Mouse (Mus musculus) cortical plate, adult 2 months (tissue): ENCODE results near the gene Zfp523.

ENCODE experiments used
- CTCF ChIP-seq: fragments of 200-500 bp; IDR thresholded peaks from 2 replicates; pipeline ENCODE4 v1.5.1; 2011; ENCODE audit warnings: mild to moderate bottlenecking, control low read depth, low read length; ENCODE audit not compliant: insufficient read depth; ENCODE audit errors: extremely low read depth
- POLR2A ChIP-seq: fragments of 200-500 bp; IDR thresholded peaks from 2 replicates; pipeline ENCODE4 v1.6.1; 2011; ENCODE audit warnings: mild to moderate bottlenecking, low read length, control low read depth; ENCODE audit not compliant: insufficient read depth; ENCODE audit errors: extremely low read depth

DNA sequence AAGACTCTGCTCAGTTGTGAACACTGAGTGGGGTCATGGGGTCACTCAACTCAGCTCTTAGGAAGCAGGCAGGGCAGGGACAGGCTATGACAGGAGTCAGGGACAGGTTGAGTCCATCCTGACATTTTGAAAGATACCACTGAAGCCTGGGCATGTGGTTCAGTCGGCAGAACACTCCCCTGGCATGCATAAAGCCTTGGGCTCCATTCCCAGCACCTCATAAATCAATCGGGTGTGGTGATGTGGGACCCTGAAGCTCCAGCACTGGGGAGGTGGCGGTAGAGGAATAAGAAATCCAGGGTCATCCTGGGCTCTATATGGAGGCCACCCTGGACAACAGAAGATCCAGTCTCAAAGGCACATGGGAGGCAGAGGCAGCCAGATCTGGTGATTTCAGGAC, 41.4 kb upstream of the Zfp523 start:
- TF ChIP-seq CTCF (no peak), POLR2A (no peak)
